Mouse (Mus musculus) heart, postnatal 14 days (tissue): Measurements from ENCODE around the gene Gm20388. TPM values are rescaled to one million over a fixed set of nuclear protein-coding genes. Genes with fewer than 3 reads are reported as not detected.

ENCODE experiments used
- DNase-seq, 2 experiments: peaks; one replicate each; pipeline ENCODE4 v3.0.0; 2021 to 2022
- intact Hi-C: fragments of 180-260 bp; cut with DNase I; formaldehyde crosslinking; loops from one replicate; pipeline ENCODE4 v1.15.1; 2025
- total RNA-seq, 2 experiments: library from RNA; stranded (reverse); gene quantifications; 2 replicates each; pipeline ENCODE4 v1.2.3; 2021

Gm20388 gene
- total RNA-seq, 2 experiments from 2014 or later: 0.24 TPM; not detected in 1

- intact Hi-C loops: no loop called here
- DNase-seq: no peak
Measured at GRCm38 (mm10) chr8:122873171-122873570, 2962.5 kb downstream of the Gm20388 start.

GRCm38 (mm10) chr8:122875186-122875585 lies 2964.5 kb downstream of the Gm20388 start:
- no peak for DNase-seq
- intact Hi-C loops: no loop called here

DNA sequence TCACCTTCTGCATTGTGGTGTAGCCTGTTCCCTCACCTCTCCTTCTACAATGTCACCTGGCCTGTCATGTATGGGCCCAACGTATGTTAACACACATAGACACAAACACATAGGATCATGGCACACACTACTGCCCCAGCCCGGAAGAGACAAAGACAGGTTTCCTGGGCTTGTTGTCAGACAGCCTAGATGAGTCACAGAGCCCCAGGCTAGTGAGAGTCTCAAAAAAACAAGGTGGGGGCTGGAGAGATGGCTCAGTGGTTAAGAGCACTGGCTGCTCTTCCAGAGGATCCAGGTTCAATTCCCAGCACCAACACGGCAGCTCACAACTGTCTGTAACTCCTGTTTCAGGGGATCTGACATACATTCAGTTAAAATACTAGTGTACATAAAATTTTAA lies 2967.6 kb downstream of the Gm20388 start:
- no peak for DNase-seq
- intact Hi-C loops: no loop called here

DNA sequence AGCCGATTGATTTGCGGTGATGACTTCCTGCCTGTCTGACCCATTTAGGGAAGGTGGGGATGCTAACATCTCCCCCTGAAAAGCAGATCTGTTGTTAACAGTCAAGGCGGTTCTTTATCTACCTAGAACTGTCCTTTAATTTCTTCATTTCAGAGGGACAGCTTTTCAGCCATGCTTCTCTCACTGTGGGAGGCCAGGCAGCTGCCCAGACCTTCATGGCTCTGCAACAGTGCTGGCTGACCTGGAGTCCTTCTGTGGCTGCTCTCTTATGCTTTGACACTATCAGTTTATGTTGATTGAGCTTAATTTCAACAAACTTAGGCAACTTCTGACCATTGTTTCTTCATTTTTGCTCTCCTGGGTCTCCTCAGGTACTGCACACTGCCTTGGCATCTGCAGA lies 2969.7 kb downstream of the Gm20388 start:
- DNase-seq: no peak
- intact Hi-C loops: no loop called here

- intact Hi-C loops: no loop called here
- no peak for DNase-seq
Measured at GRCm38 (mm10) chr8:122883671-122884070, 2973.0 kb downstream of the Gm20388 start.

DNA sequence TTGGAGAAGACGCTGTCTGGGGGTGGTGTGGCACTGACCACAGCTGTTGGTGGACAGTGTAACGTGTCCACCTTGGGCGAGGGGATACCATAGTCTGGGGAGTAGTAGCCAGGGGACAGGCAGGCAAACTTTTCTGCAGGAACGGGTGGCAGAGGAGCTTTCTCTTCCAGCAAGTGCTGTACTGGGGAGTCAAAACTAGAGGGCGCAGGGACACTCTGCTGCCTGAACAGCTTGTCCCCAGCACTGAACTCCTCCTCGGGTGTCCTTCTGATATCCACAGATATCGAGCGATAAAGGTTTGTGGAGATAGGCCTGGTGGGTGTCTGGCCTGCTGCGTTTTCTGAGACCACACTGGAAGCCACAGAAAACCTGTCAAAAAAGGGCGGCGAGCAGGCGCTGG lies 2980.8 kb downstream of the Gm20388 start:
- intact Hi-C loops: loop anchor here (5.0 kb wide), 1 partner anchor 311 kb away; no protein-coding TSS in a partner anchor
- DNase-seq: no peak

GRCm38 (mm10) chr8:122893451-122893850 lies 2982.8 kb downstream of the Gm20388 start:
- intact Hi-C loops: loop anchor here (5.0 kb wide), 1 partner anchor 309 kb away; no protein-coding TSS in a partner anchor
- DNase-seq: no peak

- DNase-seq: no peak
- intact Hi-C loops: no loop called here
Measured at GRCm38 (mm10) chr8:122896317-122896716, 2985.7 kb downstream of the Gm20388 start.

- DNase-seq: no peak
- intact Hi-C loops: no loop called here
Measured at GRCm38 (mm10) chr8:122897200-122897599, 2986.6 kb downstream of the Gm20388 start.

DNA sequence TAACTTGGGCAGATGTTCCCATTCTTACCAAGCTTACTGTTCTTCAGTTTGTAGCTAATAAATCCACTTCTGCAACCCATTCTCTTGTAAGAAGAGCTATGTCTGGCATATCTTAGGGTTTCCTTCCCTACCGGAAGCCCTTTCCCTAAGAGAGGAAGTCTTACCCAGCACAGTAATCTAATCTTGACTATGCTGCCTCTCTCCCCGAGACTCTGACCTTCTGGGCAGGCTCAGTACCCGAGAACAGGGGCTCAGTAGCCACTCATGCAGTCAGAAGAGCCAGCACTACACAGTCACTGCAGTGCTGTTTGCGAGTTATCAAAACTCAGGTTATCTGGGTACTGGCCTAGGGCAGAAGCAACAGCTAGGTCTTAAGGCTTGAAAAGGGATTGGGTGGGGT lies 2987.4 kb downstream of the Gm20388 start:
- DNase-seq: no peak
- intact Hi-C loops: no loop called here

- intact Hi-C loops: no loop called here
- no peak for DNase-seq
Measured at GRCm38 (mm10) chr8:122898473-122898872, 2987.8 kb downstream of the Gm20388 start.

DNA sequence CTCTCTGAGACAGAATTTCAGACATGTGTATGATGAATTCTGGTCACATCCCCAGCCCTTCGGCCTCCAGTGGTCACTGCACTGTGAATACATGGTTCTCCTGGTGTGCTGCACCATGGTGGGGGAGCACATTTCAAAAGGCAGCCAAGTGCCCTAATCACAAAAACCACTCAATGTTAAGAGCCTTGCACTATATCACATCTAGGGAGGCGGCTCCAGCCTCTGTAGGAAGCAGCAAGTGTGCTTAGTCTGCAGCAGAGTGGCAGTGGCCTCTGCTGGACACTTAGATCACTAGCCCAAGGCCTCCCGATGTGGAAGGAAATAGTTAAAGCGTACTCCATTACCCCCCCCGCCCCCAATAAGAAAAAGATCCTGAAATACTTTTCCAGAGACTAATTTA lies 2988.4 kb downstream of the Gm20388 start:
- intact Hi-C loops: no loop called here

DNA sequence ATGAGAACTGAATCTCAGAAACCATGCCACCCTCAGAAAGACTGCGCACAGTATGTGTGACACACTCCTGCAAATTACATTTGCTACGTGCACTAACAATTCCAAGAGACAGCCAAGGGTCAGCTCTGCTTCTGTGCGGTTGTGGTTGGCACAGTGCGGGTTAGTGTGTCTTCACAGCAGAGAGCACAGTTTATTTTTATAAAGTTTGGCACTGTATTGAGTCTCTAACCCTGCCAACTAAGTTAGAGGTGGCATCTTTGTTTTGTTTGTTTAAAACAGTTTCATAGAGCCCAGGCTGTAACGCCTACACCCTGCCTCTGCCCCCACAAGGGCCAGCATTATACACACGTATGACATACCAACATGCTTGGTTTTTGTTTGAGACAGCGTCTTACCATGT lies 2990.8 kb downstream of the Gm20388 start:
- intact Hi-C loops: no loop called here
- no peak for DNase-seq

More for the DNA sequence above, 2988.4 kb downstream of the Gm20388 start:
- DNase-seq: no peak

DNA sequence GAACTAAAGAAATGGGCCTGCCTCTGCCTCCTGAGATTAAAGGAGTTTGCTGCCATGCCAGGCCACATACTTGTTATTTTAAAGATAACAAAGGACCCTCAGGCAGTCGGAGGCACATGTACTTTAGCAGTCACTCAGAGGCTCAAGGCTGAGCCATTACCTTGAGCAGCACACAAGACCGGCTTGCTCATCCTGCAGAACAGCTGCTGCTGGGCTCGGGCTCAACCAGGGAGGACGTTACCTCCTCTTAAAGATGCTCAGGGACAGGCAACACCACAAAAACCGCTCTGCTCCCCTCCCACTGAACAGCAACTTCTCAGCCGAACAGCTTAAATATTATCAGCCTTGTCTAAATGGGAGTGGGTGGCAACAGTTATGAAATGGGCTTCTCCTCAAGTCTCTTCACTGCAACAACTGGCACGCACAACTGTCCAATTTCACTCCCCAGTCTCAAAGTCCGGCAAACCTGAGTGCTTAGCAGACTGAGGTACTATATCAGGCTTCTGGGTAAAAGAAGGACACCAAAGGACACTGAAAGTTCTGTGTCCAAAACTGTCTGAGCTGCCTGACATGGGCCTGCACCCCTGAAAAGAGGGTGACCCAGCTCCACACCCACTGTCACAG lies 2991.4 kb downstream of the Gm20388 start:
- intact Hi-C loops: no loop called here
- no peak for DNase-seq

- intact Hi-C loops: no loop called here
- DNase-seq: no peak
Measured at GRCm38 (mm10) chr8:122902581-122902980, 2991.9 kb downstream of the Gm20388 start.

DNA sequence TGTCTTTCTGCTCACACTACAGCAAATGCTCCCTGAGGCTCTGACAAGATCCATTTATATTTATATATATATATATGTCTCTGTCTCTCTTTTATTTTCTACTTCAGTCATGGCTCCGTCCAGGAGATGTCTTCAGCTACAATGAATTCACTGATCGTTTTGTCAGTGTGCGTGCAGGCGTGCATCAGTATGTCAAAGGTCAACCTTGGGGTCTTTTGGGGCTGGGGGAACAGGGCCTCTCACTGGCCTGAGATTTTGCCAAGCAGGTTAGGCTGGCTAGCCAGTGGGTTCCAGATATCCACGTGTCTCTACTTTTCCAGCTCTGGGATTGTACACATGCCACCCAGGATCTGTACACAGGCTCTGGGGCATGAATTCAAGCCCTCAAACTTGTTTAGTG lies 2992.4 kb downstream of the Gm20388 start:
- intact Hi-C loops: no loop called here
- DNase-seq: no peak

GRCm38 (mm10) chr8:122904496-122904895 lies 2993.9 kb downstream of the Gm20388 start:
- intact Hi-C loops: no loop called here
- DNase-seq: no peak

DNA sequence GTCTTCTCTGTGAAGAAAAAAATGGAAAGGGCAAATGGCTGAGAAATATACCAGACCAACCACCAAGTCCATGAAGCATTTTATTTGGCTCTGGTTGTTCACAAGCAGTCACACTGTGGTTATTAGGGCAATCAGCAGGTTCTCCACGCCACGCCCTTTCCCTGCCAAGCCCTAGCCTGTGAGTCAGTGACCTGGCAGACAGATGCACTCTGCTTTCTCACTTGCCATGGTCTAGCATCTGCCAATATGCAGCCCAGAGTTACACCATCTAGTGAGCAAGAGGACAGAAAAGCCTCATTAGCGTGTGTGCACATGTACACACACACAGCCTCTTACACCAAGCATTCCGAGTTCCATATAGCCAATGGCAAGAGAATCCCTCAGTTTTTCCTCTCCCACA lies 2994.7 kb downstream of the Gm20388 start:
- peak in 1 of 2 experiments; percentile 29 for DNase-seq
- intact Hi-C loops: no loop called here

DNA sequence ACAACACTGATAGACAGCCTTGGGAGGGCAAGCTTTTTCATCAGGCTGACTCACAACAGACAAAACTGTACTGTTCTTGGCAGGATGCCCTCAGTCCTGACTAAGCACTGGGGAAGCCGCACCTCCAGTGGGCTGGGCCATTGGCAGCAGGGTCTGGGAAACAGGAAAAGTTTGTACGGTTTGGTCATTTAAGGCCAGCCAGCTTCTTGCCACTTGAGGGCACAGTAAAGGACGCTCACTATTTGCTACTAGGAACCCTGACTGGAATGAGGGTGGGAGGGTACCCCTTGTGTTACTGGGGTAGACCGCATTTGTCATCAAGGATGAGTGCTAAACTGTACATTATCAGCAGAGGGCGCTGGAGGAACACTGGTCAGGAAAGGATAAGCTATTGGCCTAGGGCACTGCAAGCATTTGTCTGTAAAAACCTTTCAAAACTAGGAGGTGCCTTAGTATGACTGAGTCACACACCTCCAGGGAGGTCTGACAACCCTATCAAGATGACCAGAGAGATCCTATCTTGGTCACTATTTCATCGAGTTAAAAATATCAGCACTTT lies 2995.9 kb downstream of the Gm20388 start:
- intact Hi-C loops: loop anchor here (1.0 to 2.0 kb wide), 3 partner anchors 136 to 194 kb away; partner anchors contain the start of gene Ankrd11
- peak; percentile 87 to 93 for DNase-seq

- intact Hi-C loops: no loop called here
Measured at GRCm38 (mm10) chr8:122912150-122912549, 3001.5 kb downstream of the Gm20388 start.

DNA sequence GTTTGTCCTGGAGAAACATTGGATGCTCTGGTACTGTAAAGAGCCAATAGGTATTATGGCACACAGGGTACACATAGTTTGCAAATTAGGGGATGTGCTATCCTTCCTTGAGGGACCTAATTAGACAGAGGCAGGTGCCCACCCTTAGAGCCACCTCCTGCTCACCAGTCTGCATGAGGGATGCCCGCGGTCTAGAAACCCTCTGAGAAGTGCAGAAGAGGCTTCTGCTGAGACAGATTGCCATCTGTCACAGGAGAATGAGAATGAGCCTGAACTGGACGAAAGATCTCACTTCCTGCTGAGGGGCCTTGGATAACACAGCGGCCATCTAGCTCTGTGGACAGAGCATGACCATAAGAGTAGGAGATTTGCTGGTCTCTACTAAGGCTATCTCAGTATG lies 3002.2 kb downstream of the Gm20388 start:
- no peak for DNase-seq
- intact Hi-C loops: no loop called here

More at GRCm38 (mm10) chr8:122912150-122912549, 3001.5 kb downstream of the Gm20388 start:
- no peak for DNase-seq

- DNase-seq: no peak
- intact Hi-C loops: no loop called here
Measured at GRCm38 (mm10) chr8:122916766-122917165, 3006.1 kb downstream of the Gm20388 start.
